Mouse (Mus musculus): ENCODE measurements around the gene Bmp7.

The Bmp7 gene

DNA sequence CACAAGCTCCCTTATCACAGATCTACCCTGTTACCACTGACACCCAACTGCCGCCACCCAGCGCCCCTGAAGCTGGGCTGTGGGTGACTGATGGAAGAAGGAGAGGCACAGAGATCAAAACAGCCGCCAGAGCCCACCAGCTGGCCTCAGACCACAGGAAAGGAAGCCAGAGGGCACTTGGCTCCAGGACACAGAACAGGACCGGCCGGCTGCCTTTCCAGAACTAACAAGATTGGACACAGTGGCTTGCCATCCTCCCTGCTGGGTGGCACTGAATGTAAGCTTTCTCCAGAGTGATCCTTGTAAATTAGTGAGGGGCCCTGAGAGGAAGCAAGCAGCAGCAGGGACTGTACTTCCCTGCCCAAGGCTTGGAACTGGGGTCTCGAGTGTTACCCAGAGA lies 30.7 kb downstream of the Bmp7 start:
- peaks cover 28% of the 10 kb centered on the region; the same call in 1 of the 2 replicates for H3K27me3 ChIP-seq (ENCODE audit: insufficient read depth, low read length)
- TF ChIP-seq CTCF (conservative IDR thresholded peaks at IDR 0.05; ENCODE audit: low read length) (no peak), POU5F1 (IDR thresholded peaks at IDR 0.05; ENCODE audit: borderline replicate concordance, low read length) (no peak), NANOG (IDR thresholded peaks at IDR 0.05; ENCODE audit: borderline replicate concordance, low read length) (no peak)

GRCm38 (mm10) chr2:172906146-172906545 lies 34.0 kb downstream of the Bmp7 start:
- no peaks in the 10 kb centered on the region for H3K36me3 ChIP-seq (ENCODE audit: insufficient read depth, low read length)
- no peak for TF ChIP-seq POU5F1 (IDR thresholded peaks at IDR 0.05; ENCODE audit: borderline replicate concordance, low read length)
- TF ChIP-seq NANOG (IDR thresholded peaks at IDR 0.05; ENCODE audit: borderline replicate concordance, low read length) = no peak
- no peak for TF ChIP-seq CTCF (conservative IDR thresholded peaks at IDR 0.05; ENCODE audit: low read length)
- H3K4me1 ChIP-seq (replicated peaks; ENCODE audit: low read depth, low read length) = peaks cover 12% of the 10 kb centered on the region
- H3K9me3 ChIP-seq (ENCODE audit: low read length) = no peaks in the 10 kb centered on the region
- H3K4me3 ChIP-seq (replicated peaks; ENCODE audit: low read length) = no peak overlapping the region
- H3K27me3 ChIP-seq (ENCODE audit: insufficient read depth, low read length) = peaks cover 19% of the 10 kb centered on the region; the same call in 1 of the 2 replicates

More for the DNA sequence above, 30.7 kb downstream of the Bmp7 start:
- peaks cover 23% of the 10 kb centered on the region for H3K4me1 ChIP-seq (replicated peaks; ENCODE audit: low read depth, low read length)
- no peaks in the 10 kb centered on the region for H3K36me3 ChIP-seq (ENCODE audit: insufficient read depth, low read length)
- no peak overlapping the region for H3K4me3 ChIP-seq (replicated peaks; ENCODE audit: low read length)
- H3K9me3 ChIP-seq (ENCODE audit: low read length) = no peaks in the 10 kb centered on the region

DNA sequence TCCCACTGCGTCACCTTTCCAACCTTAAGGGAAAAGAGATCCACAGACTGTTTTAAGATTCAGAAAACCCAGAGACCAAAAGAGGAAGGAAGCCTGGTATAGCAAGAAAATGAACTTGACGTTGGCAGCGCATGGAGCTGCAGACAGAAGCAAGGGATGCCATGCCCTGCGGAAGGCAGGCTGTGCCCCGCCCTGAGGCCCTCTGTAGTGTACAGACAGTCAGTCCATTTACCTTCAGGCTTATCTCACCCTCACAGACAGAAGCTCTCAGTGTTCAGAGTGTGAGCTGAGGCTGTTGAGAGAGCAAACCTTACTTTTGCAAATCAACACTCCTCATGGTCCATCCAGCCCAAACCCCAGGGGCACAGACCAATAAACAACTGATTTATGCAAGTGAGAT lies 35.1 kb downstream of the Bmp7 start:
- H3K27me3 ChIP-seq (ENCODE audit: insufficient read depth, low read length) = peaks cover 19% of the 10 kb centered on the region; the same call in 1 of the 2 replicates
- H3K4me1 ChIP-seq (replicated peaks; ENCODE audit: low read depth, low read length) = peaks cover 23% of the 10 kb centered on the region
- no peak overlapping the region for H3K4me3 ChIP-seq (replicated peaks; ENCODE audit: low read length)
- TF ChIP-seq CTCF (conservative IDR thresholded peaks at IDR 0.05; ENCODE audit: low read length) (no peak), NANOG (IDR thresholded peaks at IDR 0.05; ENCODE audit: borderline replicate concordance, low read length) (no peak), POU5F1 (IDR thresholded peaks at IDR 0.05; ENCODE audit: borderline replicate concordance, low read length) (no peak)
- no peaks in the 10 kb centered on the region for H3K9me3 ChIP-seq (ENCODE audit: low read length)
- H3K36me3 ChIP-seq (ENCODE audit: insufficient read depth, low read length) = no peaks in the 10 kb centered on the region

GRCm38 (mm10) chr2:172904614-172905013 lies 35.5 kb downstream of the Bmp7 start:
- H3K27me3 ChIP-seq (ENCODE audit: insufficient read depth, low read length) = peaks cover 15% of the 10 kb centered on the region; the same call in 1 of the 2 replicates
- H3K4me1 ChIP-seq (replicated peaks; ENCODE audit: low read depth, low read length) = peaks cover 23% of the 10 kb centered on the region
- TF ChIP-seq CTCF (conservative IDR thresholded peaks at IDR 0.05; ENCODE audit: low read length) (no peak), POU5F1 (IDR thresholded peaks at IDR 0.05; ENCODE audit: borderline replicate concordance, low read length) (no peak), NANOG (IDR thresholded peaks at IDR 0.05; ENCODE audit: borderline replicate concordance, low read length) (no peak)
- no peak overlapping the region for H3K4me3 ChIP-seq (replicated peaks; ENCODE audit: low read length)
- H3K9me3 ChIP-seq (ENCODE audit: low read length) = no peaks in the 10 kb centered on the region
- no peaks in the 10 kb centered on the region for H3K36me3 ChIP-seq (ENCODE audit: insufficient read depth, low read length)

DNA sequence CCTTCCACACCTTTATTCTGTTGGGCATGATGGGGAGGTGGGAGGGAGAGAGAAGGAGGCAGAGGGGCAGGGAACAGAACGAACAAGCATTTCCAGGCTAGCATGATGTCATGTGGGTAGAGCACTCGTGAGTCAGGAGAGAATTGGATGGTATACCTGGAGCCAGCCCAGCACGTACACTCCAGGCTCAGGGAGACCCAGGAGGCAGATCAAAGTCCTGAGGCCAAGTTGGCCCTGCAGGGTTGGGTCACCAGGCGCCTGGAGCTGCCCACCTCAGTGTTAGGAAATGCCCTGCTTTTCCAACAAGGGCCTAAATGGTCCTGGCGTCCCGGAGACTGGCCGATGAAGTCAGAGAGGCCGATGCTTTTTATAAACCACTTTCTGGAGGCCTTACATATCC lies 36.6 kb downstream of the Bmp7 start:
- 0 out of 2 replicates have a peak, but pooled peaks cover under 1% of the 10 kb centered on the region for H3K9me3 ChIP-seq (ENCODE audit: low read length)
- H3K4me1 ChIP-seq (replicated peaks; ENCODE audit: low read depth, low read length) = peaks cover 23% of the 10 kb centered on the region
- H3K4me3 ChIP-seq (replicated peaks; ENCODE audit: low read length) = no peak overlapping the region
- H3K27me3 ChIP-seq (ENCODE audit: insufficient read depth, low read length) = peaks cover 13% of the 10 kb centered on the region
- no peaks in the 10 kb centered on the region for H3K36me3 ChIP-seq (ENCODE audit: insufficient read depth, low read length)
- TF ChIP-seq CTCF (conservative IDR thresholded peaks at IDR 0.05; ENCODE audit: low read length) (no peak), POU5F1 (IDR thresholded peaks at IDR 0.05; ENCODE audit: borderline replicate concordance, low read length) (no peak), NANOG (IDR thresholded peaks at IDR 0.05; ENCODE audit: borderline replicate concordance, low read length) (no peak)

DNA sequence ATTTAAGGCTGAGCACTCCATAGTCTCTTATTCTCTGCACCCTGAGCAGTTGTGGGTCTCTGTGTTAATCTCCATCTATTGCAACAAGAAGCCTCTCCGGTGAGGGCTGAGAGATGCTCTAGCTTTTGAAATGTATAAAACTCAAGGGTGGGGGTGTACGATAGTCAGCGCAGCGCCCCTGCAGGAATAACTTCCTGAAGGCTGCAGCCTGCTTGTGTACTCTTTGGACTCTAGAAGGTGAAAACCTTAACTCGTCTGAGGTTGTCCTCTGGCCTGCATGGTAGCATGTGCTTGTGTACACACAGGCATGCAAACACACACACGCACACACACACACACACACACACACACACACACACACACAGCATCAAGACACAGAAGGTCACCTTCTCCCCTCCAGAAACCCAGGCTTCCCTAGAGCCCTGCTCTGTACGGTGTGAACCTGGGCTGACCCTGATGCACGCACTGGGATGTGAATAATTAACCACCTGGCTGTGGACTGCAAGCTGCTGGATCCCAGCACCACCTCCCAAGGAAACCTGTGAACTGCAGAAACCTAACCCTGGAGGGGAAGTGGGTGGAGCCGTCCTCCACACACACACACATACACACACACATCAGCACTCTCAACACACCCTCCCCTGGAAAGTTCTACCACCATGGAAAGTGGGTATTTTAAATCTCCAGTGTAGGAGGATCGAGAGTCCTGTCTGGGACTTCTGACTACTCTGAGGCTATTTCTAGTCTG lies 39.0 kb downstream of the Bmp7 start:
- H3K9me3 ChIP-seq (ENCODE audit: low read length) = peaks cover 7% of the 10 kb centered on the region; the same call in 1 of the 2 replicates
- peaks cover 19% of the 10 kb centered on the region for H3K4me1 ChIP-seq (replicated peaks; ENCODE audit: low read depth, low read length)
- H3K4me3 ChIP-seq (replicated peaks; ENCODE audit: low read length) = no peak overlapping the region
- TF ChIP-seq CTCF (conservative IDR thresholded peaks at IDR 0.05; ENCODE audit: low read length) (no peak), NANOG (IDR thresholded peaks at IDR 0.05; ENCODE audit: borderline replicate concordance, low read length) (no peak), POU5F1 (IDR thresholded peaks at IDR 0.05; ENCODE audit: borderline replicate concordance, low read length) (no peak)
- H3K36me3 ChIP-seq (ENCODE audit: insufficient read depth, low read length) = no peaks in the 10 kb centered on the region
- H3K27me3 ChIP-seq (ENCODE audit: insufficient read depth, low read length) = peaks cover 17% of the 10 kb centered on the region

DNA sequence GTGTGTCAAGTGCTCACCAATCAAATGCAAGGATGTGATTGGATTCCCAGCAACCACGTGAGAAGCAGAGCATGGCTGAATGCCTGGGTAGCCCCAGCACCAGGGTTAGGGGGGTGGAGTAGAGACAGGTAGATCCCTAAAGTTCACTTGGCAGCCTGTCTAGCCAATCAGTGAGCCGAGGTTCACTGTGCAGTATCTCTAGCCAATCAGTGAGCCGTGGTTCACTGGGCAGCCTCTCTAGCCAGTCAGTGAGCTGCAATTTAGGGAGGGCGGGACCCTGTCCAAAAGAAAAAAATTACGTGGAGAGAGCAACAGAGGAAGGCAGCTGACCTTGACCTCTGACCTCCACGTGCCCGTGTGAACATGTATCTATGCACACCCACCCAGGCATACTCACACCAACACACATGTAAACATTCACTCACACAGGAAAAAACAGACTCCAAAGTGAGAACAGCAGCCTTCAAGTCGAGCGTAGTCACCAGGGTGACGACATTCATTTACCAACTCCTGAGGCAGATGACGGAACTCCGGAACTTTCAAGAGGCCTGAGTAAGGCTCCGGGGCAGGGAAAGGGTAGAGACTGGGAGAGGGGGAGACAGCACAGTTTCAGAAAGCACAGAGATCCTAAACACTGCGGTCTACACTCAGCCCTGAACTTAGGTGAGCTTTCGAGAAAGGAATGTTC lies 50.2 kb downstream of the Bmp7 start:
- TF ChIP-seq CTCF (conservative IDR thresholded peaks at IDR 0.05; ENCODE audit: low read length) (no peak), NANOG (IDR thresholded peaks at IDR 0.05; ENCODE audit: borderline replicate concordance, low read length) (no peak), POU5F1 (IDR thresholded peaks at IDR 0.05; ENCODE audit: borderline replicate concordance, low read length) (no peak)
- Histone ChIP-seq H3K36me3 (ENCODE audit: insufficient read depth, low read length) (no peaks in the 10 kb centered on the region), H3K27me3 (ENCODE audit: insufficient read depth, low read length) (peaks cover 9% of the 10 kb centered on the region; the same call in 1 of the 2 replicates), H3K9me3 (ENCODE audit: low read length) (no peaks in the 10 kb centered on the region), H3K4me1 (replicated peaks; ENCODE audit: low read depth, low read length) (peaks cover 58% of the 10 kb centered on the region), H3K4me3 (replicated peaks; ENCODE audit: low read length) (no peak overlapping the region)

- Histone ChIP-seq H3K4me1 (replicated peaks; ENCODE audit: low read depth, low read length) (peaks cover 58% of the 10 kb centered on the region), H3K4me3 (replicated peaks; ENCODE audit: low read length) (no peak overlapping the region), H3K9me3 (ENCODE audit: low read length) (no peaks in the 10 kb centered on the region), H3K36me3 (ENCODE audit: insufficient read depth, low read length) (no peaks in the 10 kb centered on the region), H3K27me3 (ENCODE audit: insufficient read depth, low read length) (peaks cover 9% of the 10 kb centered on the region; the same call in 1 of the 2 replicates)
- no peak for TF ChIP-seq POU5F1 (IDR thresholded peaks at IDR 0.05; ENCODE audit: borderline replicate concordance, low read length)
- TF ChIP-seq CTCF (conservative IDR thresholded peaks at IDR 0.05; ENCODE audit: low read length) = no peak
- TF ChIP-seq NANOG (IDR thresholded peaks at IDR 0.05; ENCODE audit: borderline replicate concordance, low read length) = no peak
These were observed 50.9 kb downstream of the Bmp7 start for GRCm38 (mm10) chr2:172889222-172889621.
